Mouse (Mus musculus) neural tube, embryonic 14.5 days (tissue): Measurements from ENCODE around the gene Ap4m1. TPM values are rescaled to one million over a fixed set of nuclear protein-coding genes. Genes with fewer than 3 reads are reported as not detected.
"Not testable (repeated sequence)": the region's sequence is repeated elsewhere in the genome, so short reads cannot be mapped to it uniquely, and the experiment has no call there.

Experiments
- ATAC-seq: fragments of 200-750 bp; cut with Nextera tagmentation; 2 replicates; pipeline ENCODE4 v1.8.0; 2017; ENCODE audit warnings: low read depth, mild to moderate bottlenecking, moderate TSS enrichment, moderate library complexity
- H3K27ac ChIP-seq: fragments of 300-500 bp; sonication (generic); 2 replicates; pipeline ENCODE4 v1.5.1; 2014; ENCODE audit warnings: low read depth, mild to moderate bottlenecking, control low read depth, low read length, moderate library complexity, mixed read lengths
- H3K27me3 ChIP-seq: fragments of 300-500 bp; sonication (generic); 2 replicates; pipeline ENCODE4 v1.6.1; 2014; ENCODE audit warnings: low read length; ENCODE audit not compliant: control insufficient read depth, insufficient read depth
- H3K36me3 ChIP-seq: fragments of 300-500 bp; sonication (generic); 2 replicates; pipeline ENCODE4 v1.6.1; 2014; ENCODE audit warnings: low read length, mixed read lengths; ENCODE audit not compliant: control insufficient read depth, insufficient read depth
- H3K4me1 ChIP-seq: fragments of 300-500 bp; sonication (generic); 2 replicates; pipeline ENCODE4 v1.6.1; 2014; ENCODE audit warnings: low read length; ENCODE audit not compliant: control insufficient read depth, insufficient read depth
- H3K4me2 ChIP-seq: fragments of 300-500 bp; sonication (generic); 2 replicates; pipeline ENCODE4 v1.6.1; 2014; ENCODE audit warnings: mild to moderate bottlenecking, low read depth, low read length, control low read depth
- H3K4me3 ChIP-seq: fragments of 300-500 bp; sonication (generic); 2 replicates; pipeline ENCODE4 v1.5.1; 2014; ENCODE audit warnings: low read depth, low read length, control low read depth, mixed read lengths
- H3K9ac ChIP-seq: fragments of 300-500 bp; sonication (generic); replicated peaks from 2 replicates; pipeline ENCODE4 v1.6.1; 2014; ENCODE audit warnings: low read depth, mild to moderate bottlenecking, control low read depth, low read length, mixed read lengths
- H3K9me3 ChIP-seq: fragments of 300-500 bp; sonication (generic); 2 replicates; pipeline ENCODE4 v1.6.1; 2016; ENCODE audit warnings: low read length; ENCODE audit not compliant: control insufficient read depth
- WGBS: fragments of 180-500 bp; shearing (Covaris S2); extraction: QIAGEN DNeasy Blood & Tissue Kit; methylation state at CpG from one replicate; pipeline ENCODE4 v1.1.7; 2014; 5-methylcytosine and 5-hydroxymethylcytosine counted together
- polyA plus RNA-seq: library from polyadenylated mRNA; unstranded; fragments of >200 nt; fragmentation: Nextera tagmentation; extraction: Ambion mirVana; gene quantifications from 2 replicates; pipeline ENCODE4 v1.2.1, GENCODE M21; 2014

Gene Ap4m1
- polyA plus RNA-seq, 1 experiment from 2014 or later = 17.2 TPM

DNA sequence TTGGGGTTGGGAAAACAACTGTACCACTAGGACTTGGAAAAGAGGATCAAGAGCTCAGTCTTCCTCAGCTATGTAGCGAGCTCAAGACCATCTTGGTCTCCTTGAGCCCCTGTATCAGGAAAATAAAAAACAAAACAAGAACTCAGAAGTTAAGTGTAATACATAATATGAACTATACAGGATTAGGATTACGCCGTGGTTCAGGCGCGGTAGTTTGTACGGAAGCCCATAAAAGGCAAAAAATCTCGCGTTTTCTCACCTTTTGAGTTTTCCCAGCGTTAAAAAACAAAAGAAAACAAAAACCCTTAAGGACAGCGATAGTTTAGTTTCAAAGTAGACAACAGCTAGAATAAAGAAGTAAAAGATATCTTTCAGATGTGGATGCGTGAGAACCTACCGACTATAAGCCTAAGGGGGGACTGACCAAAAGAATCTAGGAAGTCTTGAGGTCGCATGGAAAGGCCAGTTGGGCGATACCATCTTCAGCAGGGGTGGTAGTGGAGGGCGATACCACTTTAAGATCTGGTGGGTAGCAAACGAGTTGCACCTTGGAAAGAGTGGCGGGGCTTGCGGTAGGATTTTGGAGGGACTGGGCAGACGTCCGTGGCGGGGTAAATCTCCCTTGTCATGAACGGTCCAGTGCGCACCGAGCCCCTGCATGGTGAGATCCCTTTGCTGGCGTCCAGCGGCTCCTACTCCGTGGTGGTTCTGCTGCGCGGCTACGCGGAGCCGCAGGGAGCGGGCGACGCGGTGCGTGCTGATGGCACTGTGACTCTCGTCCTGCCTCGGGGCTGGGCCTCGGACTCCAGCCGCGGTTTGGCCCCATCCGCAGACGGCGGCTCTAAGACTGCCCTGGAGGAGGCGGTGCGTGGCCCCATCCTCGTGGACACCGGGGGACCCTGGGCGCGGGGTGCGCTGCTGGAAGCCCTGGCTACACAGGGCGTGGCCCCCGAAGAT, 22.2 kb downstream of the Ap4m1 start, which contains the start of gene Mblac1:
TSS of gene Mblac1 (plus strand) at position 544 of the 957 bp plus-strand sequence.
- Histone ChIP-seq H3K36me3 (no peaks in the 10 kb centered on the region; the same call in 1 of the 2 replicates), H3K27me3 (no peaks in the 10 kb centered on the region), H3K27ac (peak within 1 kb of the TSS; percentile 90), H3K4me3 (peak within 1 kb of the TSS; percentile 76), H3K9me3 (no peaks in the 10 kb centered on the region), H3K9ac (peak within 1 kb of the TSS; percentile 84), H3K4me1 (peaks cover 7% of the 10 kb centered on the region; the same call in 1 of the 2 replicates), H3K4me2 (peak within 1 kb of the TSS; percentile 96)
- ATAC-seq = peak; percentile 88
- WGBS = 7% methylated on average over 54 of the region's 54 CpGs

DNA sequence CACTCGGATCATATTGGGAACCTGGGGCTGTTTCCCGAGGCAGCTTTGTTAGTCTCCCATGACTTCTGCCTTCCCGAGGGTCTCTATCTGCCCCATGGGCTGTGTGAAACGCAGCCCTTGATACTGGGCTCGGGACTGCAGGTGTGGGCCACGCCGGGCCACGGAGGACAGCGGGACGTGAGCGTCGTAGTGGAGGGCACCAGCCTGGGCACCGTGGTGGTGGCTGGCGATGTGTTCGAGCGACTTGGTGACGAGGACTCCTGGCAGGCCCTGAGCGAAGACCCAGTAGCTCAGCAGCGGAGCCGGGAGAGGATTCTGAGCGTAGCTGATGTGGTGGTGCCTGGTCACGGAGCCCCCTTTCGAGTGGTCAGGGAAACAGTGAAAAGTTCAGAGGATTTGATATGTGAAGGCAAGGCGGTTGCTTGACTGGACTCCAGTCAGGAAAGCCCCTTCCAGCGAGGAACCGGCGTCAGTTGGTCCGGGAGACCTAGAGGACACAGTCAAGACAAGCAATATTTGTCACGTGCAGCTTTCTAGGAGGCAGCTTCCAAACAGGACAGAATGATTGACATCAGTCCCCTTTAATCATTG, 23.0 kb downstream of the Ap4m1 start:
- peak; percentile 74 for ATAC-seq
- peak overlapping the region; percentile 90 for H3K27ac ChIP-seq
- peak overlapping the region; percentile 76 for H3K4me3 ChIP-seq
- H3K4me2 ChIP-seq = peak overlapping the region; percentile 96
- H3K9ac ChIP-seq = peak overlapping the region; percentile 84
- WGBS = 1% methylated on average over 29 of the region's 29 CpGs
- no peaks in the 10 kb centered on the region; the same call in 1 of the 2 replicates for H3K36me3 ChIP-seq
- H3K4me1 ChIP-seq = peaks cover 7% of the 10 kb centered on the region; the same call in 1 of the 2 replicates
- no peaks in the 10 kb centered on the region for H3K27me3 ChIP-seq
- no peaks in the 10 kb centered on the region for H3K9me3 ChIP-seq

DNA sequence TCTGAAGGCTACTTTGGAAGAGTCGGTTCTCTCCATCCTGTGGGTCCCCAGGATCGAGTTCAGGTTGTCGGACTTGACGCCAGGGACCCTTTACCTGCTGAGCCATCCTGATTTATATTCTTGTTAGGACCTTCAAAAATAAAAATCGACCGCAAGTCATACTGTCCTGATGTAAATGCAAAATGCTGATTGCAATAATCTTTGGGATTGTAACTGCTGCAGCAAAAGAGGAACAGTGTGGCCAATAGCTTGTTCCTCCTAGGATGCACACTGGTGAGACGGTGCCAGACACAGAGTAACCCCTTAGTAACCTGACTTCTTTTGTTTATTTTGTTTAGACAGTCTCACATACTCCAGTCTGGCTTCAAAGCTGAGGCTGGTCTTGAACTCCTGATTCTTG, 23.7 kb downstream of the Ap4m1 start:
- H3K36me3 ChIP-seq = no peaks in the 10 kb centered on the region; the same call in 1 of the 2 replicates
- H3K4me3 ChIP-seq = peak overlapping the region; percentile 76
- H3K27ac ChIP-seq = no peak overlapping the region
- peak overlapping the region; percentile 84; the same call in 1 of the 2 replicates for H3K9ac ChIP-seq
- no peak for ATAC-seq
- peaks cover 7% of the 10 kb centered on the region; the same call in 1 of the 2 replicates for H3K4me1 ChIP-seq
- H3K9me3 ChIP-seq = no peaks in the 10 kb centered on the region
- no peaks in the 10 kb centered on the region for H3K27me3 ChIP-seq
- WGBS = 73% methylated on average over 7 of the region's 7 CpGs
- H3K4me2 ChIP-seq = peak overlapping the region; percentile 96

DNA sequence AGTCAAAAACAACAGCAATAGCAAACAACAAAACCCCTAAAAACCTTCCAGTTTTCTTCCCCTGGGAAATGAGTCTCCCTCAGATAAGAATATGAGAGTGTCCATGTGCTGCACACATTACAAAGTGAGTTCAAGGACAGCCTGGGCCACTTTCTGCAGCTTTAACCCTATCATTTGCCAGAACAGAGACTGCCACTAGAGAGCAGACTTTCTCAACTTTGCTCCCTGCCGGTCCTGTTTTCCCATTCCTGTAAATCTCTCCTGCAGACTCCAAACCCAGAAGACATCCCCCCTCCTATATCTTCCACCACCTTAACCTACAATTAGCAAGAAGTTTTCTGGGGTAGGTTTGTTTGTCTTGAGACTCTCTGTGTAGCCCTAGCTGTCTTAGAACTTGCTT, 27.8 kb downstream of the Ap4m1 start:
- WGBS = 11% methylated on average over 1 of the region's 1 CpGs
- H3K4me3 ChIP-seq = no peak overlapping the region
- H3K4me1 ChIP-seq = peaks cover 7% of the 10 kb centered on the region; the same call in 1 of the 2 replicates
- H3K4me2 ChIP-seq = no peak overlapping the region
- no peaks in the 10 kb centered on the region for H3K27me3 ChIP-seq
- H3K9me3 ChIP-seq = no peaks in the 10 kb centered on the region
- ATAC-seq = no peak
- no peaks in the 10 kb centered on the region for H3K36me3 ChIP-seq
- H3K27ac ChIP-seq = no peak overlapping the region
- no peak overlapping the region for H3K9ac ChIP-seq

DNA sequence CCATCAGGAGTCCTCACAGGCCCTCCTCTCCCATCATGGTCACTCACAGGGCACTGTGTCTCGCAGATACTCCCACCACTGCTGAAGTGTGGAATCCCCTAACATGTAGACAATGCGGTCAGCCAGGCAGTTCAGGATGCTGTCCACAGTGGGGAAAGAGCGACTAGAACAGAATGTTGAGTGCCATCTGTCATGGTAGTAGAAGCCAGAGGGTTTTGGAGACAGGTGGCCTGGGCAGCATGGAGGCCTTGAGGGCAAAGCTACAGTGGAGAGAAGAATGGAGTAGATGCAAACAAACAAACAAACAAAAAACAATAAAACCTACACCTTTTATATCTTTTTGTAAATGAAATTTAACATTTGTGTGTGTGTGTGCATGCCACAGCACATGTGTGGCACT, 30.3 kb downstream of the Ap4m1 start:
- Histone ChIP-seq H3K4me3 (no peak overlapping the region), H3K27me3 (no peaks in the 10 kb centered on the region), H3K4me2 (no peak overlapping the region), H3K9ac (no peak overlapping the region), H3K9me3 (no peaks in the 10 kb centered on the region), H3K36me3 (no peaks in the 10 kb centered on the region), H3K27ac (no peak overlapping the region), H3K4me1 (no peaks in the 10 kb centered on the region)
- ATAC-seq = no peak
- 86% methylated on average over 3 of the region's 3 CpGs for WGBS

DNA sequence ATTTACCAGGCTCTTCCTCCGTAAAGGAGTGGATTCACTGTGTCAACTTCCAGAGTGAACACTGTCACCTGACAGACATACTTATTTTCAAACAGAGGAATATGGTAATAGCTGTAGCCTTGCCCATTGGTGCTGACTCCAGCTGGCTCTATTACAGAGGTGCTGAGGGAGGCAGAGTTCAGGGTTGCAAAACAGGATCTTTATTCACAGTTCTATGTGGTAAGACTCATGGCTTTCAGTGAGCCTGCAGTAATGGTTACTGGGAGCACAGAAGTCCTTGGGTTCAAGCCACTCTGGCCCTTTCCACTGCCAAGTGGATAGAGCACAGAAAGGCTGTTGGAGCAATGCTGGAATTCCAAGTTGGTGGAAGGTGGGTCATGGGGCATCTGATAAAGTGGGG, 35.5 kb downstream of the Ap4m1 start:
- no peaks in the 10 kb centered on the region for H3K9me3 ChIP-seq
- no peaks in the 10 kb centered on the region for H3K36me3 ChIP-seq
- H3K4me2 ChIP-seq = no peak overlapping the region
- H3K27ac ChIP-seq = no peak overlapping the region
- H3K4me3 ChIP-seq = no peak overlapping the region
- no peak overlapping the region for H3K9ac ChIP-seq
- H3K27me3 ChIP-seq = no peaks in the 10 kb centered on the region
- no peaks in the 10 kb centered on the region for H3K4me1 ChIP-seq
- 79% methylated on average over 1 of the region's 1 CpGs for WGBS
- no peak for ATAC-seq

DNA sequence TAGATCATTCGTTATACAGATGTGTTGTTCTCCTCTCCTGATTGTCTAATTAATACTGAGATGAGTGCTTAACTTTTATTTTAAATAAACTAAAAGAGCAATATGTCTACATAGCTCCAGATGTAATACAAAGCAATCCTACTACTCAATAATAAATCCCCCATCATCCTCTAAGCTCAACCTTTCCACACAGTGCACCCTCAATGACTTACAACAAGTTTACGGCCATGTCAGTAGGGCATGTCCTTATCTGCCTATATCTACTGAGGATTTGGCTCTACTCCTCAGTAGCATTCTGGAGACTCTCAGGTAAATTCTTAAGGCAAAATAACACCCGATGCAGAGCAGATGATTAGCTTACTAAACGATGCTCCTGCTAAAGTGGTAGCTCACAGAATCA, 36.1 kb downstream of the Ap4m1 start:
- H3K27me3 ChIP-seq = no peaks in the 10 kb centered on the region
- no peak for ATAC-seq
- H3K4me3 ChIP-seq = no peak overlapping the region
- no peaks in the 10 kb centered on the region for H3K36me3 ChIP-seq
- WGBS = 87% methylated on average over 4 of the region's 4 CpGs
- no peaks in the 10 kb centered on the region for H3K9me3 ChIP-seq
- H3K4me1 ChIP-seq = no peaks in the 10 kb centered on the region
- no peak overlapping the region for H3K9ac ChIP-seq
- no peak overlapping the region for H3K27ac ChIP-seq
- H3K4me2 ChIP-seq = no peak overlapping the region

DNA sequence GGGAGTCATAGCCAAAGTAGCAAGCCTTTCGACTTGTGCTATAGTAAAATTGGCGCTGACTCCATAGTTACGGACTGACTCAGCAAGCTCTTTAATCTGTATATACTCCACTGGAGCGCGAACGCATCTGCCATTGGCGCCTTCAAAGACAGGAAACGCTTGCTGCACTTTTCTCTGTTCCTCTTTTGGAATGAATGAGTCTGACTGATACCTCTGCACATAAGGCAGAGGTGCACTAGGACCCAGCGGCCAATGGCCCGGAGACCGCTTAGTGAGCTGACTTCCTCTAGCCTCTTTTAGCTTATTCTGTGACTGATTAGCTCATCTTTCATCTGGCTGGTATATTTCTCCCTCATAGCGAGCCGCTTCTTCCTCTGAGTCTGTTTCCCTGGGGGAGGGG, 44.8 kb downstream of the Ap4m1 start:
- not testable (repeated sequence) for H3K27ac ChIP-seq, H3K4me1 ChIP-seq, H3K36me3 ChIP-seq, ATAC-seq, H3K4me2 ChIP-seq, H3K9me3 ChIP-seq, H3K27me3 ChIP-seq, H3K9ac ChIP-seq, H3K4me3 ChIP-seq
- WGBS = 97% methylated on average over 13 of the region's 13 CpGs

DNA sequence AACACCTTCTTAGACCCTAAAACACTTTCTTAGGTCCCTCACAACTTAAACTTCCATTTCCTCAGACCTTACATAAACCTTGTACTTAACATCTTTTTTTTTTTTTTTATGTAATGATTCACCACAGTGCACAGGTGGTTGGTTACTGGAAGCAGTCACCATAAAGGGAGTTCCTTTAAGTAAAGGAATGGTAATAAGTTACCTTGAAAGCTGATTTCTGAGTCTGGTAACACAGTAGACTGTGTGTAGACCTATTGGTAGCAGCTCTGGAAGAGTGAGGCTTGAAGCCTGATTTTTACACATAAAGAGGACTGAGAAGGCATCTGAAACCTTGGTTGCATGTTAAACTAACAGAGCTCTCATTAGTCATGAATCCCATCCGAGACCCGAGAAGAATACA, 48.1 kb downstream of the Ap4m1 start:
- no peak overlapping the region for H3K27ac ChIP-seq
- H3K9me3 ChIP-seq = no peaks in the 10 kb centered on the region
- no peak overlapping the region for H3K4me2 ChIP-seq
- WGBS = 68% methylated on average over 2 of the region's 2 CpGs
- H3K27me3 ChIP-seq = no peaks in the 10 kb centered on the region
- no peaks in the 10 kb centered on the region for H3K4me1 ChIP-seq
- H3K36me3 ChIP-seq = no peaks in the 10 kb centered on the region
- no peak overlapping the region for H3K4me3 ChIP-seq
- H3K9ac ChIP-seq = no peak overlapping the region
- no peak for ATAC-seq
